Mouse (Mus musculus): ENCODE results near the gene Prdm12. TPM values are rescaled to one million over a fixed set of nuclear protein-coding genes. Genes with fewer than 3 reads are reported as not detected.
"Not testable (repeated sequence)": the region's sequence is repeated elsewhere in the genome, so short reads cannot be mapped to it uniquely, and the experiment has no call there.

Prdm12 gene
- polyA plus RNA-seq, 1 experiment from 2014 or later = not detected

- Histone ChIP-seq H3K9ac (peak within 1 kb of the TSS; percentile 86), H3K4me2 (peak within 1 kb of the TSS; percentile 89), H3K4me1 (ENCODE audit: insufficient read depth) (0 out of 2 replicates have a peak, but pooled peaks cover 2% of the 10 kb centered on the region), H3K27ac (ENCODE audit: low read depth) (peak within 1 kb of the TSS; percentile 74), H3K9me3 (ENCODE audit: low read depth, low read length) (no peaks in the 10 kb centered on the region), H3K36me3 (ENCODE audit: insufficient read depth) (peaks cover 32% of the 10 kb centered on the region), H3K4me3 (ENCODE audit: low read depth, low read length) (peak within 1 kb of the TSS; percentile 83), H3K27me3 (ENCODE audit: insufficient read depth, low read length) (no peaks in the 10 kb centered on the region)
- no peak for TF ChIP-seq CTCF (IDR thresholded peaks at IDR 0.05; ENCODE audit: low read depth)
- 1% methylated on average over 27 of the region's 27 CpGs for WGBS
- ATAC-seq (ENCODE audit: insufficient read depth) (peak; percentile 98), DNase-seq (peak; percentile 98)
Observed at GRCm38 (mm10) chr2:31670551-31671035, 30.8 kb downstream of the Prdm12 start, which contains the start of gene Exosc2. Gene Exosc2 (plus strand): TSS chr2:31670715.

GRCm38 (mm10) chr2:31678641-31679040 is 38.8 kb downstream of the Prdm12 start:
- Histone ChIP-seq H3K9me3 (ENCODE audit: low read depth, low read length) (no peaks in the 10 kb centered on the region), H3K4me1 (ENCODE audit: insufficient read depth) (no peaks in the 10 kb centered on the region), H3K36me3 (ENCODE audit: insufficient read depth) (peaks cover 76% of the 10 kb centered on the region), H3K4me2 (no peak overlapping the region), H3K27me3 (ENCODE audit: insufficient read depth, low read length) (no peaks in the 10 kb centered on the region), H3K4me3 (ENCODE audit: low read depth, low read length) (no peak overlapping the region), H3K27ac (ENCODE audit: low read depth) (no peak overlapping the region), H3K9ac (no peak overlapping the region)
- DNase-seq (no peak), ATAC-seq (ENCODE audit: insufficient read depth) (no peak)
- 91% methylated on average over 6 of the region's 6 CpGs for WGBS
- TF ChIP-seq CTCF (IDR thresholded peaks at IDR 0.05; ENCODE audit: low read depth) = no peak

- peaks cover 50% of the 10 kb centered on the region for H3K36me3 ChIP-seq (ENCODE audit: insufficient read depth)
- 82% methylated on average over 15 of the region's 15 CpGs for WGBS
- not testable (repeated sequence) for H3K4me1 ChIP-seq (ENCODE audit: insufficient read depth); H3K4me2 ChIP-seq; ATAC-seq (ENCODE audit: insufficient read depth); H3K9me3 ChIP-seq (ENCODE audit: low read depth, low read length); H3K27ac ChIP-seq (ENCODE audit: low read depth); H3K27me3 ChIP-seq (ENCODE audit: insufficient read depth, low read length); DNase-seq; H3K4me3 ChIP-seq (ENCODE audit: low read depth, low read length); H3K9ac ChIP-seq
Observed at GRCm38 (mm10) chr2:31681051-31681707, 41.3 kb downstream of the Prdm12 start.

- no peak overlapping the region for H3K4me2 ChIP-seq
- no peak for DNase-seq
- ATAC-seq (ENCODE audit: insufficient read depth) = no peak
- peaks cover 44% of the 10 kb centered on the region for H3K36me3 ChIP-seq (ENCODE audit: insufficient read depth)
- no peaks in the 10 kb centered on the region for H3K4me1 ChIP-seq (ENCODE audit: insufficient read depth)
- H3K4me3 ChIP-seq (ENCODE audit: low read depth, low read length) = no peak overlapping the region
- WGBS = 86% methylated on average over 6 of the region's 6 CpGs
- H3K27me3 ChIP-seq (ENCODE audit: insufficient read depth, low read length) = no peaks in the 10 kb centered on the region
- no peaks in the 10 kb centered on the region for H3K9me3 ChIP-seq (ENCODE audit: low read depth, low read length)
- H3K9ac ChIP-seq = no peak overlapping the region
- no peak for TF ChIP-seq CTCF (IDR thresholded peaks at IDR 0.05; ENCODE audit: low read depth)
- no peak overlapping the region for H3K27ac ChIP-seq (ENCODE audit: low read depth)
Observed at GRCm38 (mm10) chr2:31681731-31682235, 41.9 kb downstream of the Prdm12 start.

GRCm38 (mm10) chr2:31683666-31684065 is 43.8 kb downstream of the Prdm12 start:
- H3K9ac ChIP-seq = no peak overlapping the region
- no peaks in the 10 kb centered on the region for H3K27me3 ChIP-seq (ENCODE audit: insufficient read depth, low read length)
- peaks cover 27% of the 10 kb centered on the region for H3K36me3 ChIP-seq (ENCODE audit: insufficient read depth)
- 23% methylated on average over 2 of the region's 2 CpGs for WGBS
- H3K4me2 ChIP-seq = no peak overlapping the region
- no peak overlapping the region for H3K4me3 ChIP-seq (ENCODE audit: low read depth, low read length)
- ATAC-seq (ENCODE audit: insufficient read depth) = no peak
- peak; percentile 91 for DNase-seq
- H3K4me1 ChIP-seq (ENCODE audit: insufficient read depth) = no peaks in the 10 kb centered on the region
- H3K9me3 ChIP-seq (ENCODE audit: low read depth, low read length) = no peaks in the 10 kb centered on the region
- no peak overlapping the region for H3K27ac ChIP-seq (ENCODE audit: low read depth)
- peak; percentile 78 for TF ChIP-seq CTCF (IDR thresholded peaks at IDR 0.05; ENCODE audit: low read depth)

GRCm38 (mm10) chr2:31688074-31688925 is 48.5 kb downstream of the Prdm12 start, which contains the start of gene Abl1:
Gene Abl1 (plus strand): TSS chr2:31688376.
- H3K27ac ChIP-seq (ENCODE audit: low read depth) = peak within 1 kb of the TSS; percentile 93
- H3K9me3 ChIP-seq (ENCODE audit: low read depth, low read length) = no peaks in the 10 kb centered on the region
- WGBS = under 1% methylated on average over 64 of the region's 64 CpGs
- peak; percentile 52 for TF ChIP-seq CTCF (IDR thresholded peaks at IDR 0.05; ENCODE audit: low read depth)
- H3K4me2 ChIP-seq = peak within 1 kb of the TSS; percentile 82
- 0 out of 2 replicates have a peak, but pooled peaks cover 7% of the 10 kb centered on the region for H3K36me3 ChIP-seq (ENCODE audit: insufficient read depth)
- DNase-seq = peak; percentile 98
- peak within 1 kb of the TSS; percentile 73 for H3K9ac ChIP-seq
- peak; percentile 99 for ATAC-seq (ENCODE audit: insufficient read depth)
- 0 out of 2 replicates have a peak, but pooled peaks cover 3% of the 10 kb centered on the region for H3K4me1 ChIP-seq (ENCODE audit: insufficient read depth)
- H3K27me3 ChIP-seq (ENCODE audit: insufficient read depth, low read length) = no peaks in the 10 kb centered on the region
- peak within 1 kb of the TSS; percentile 98 for H3K4me3 ChIP-seq (ENCODE audit: low read depth, low read length)

Data from lung, embryonic 14.5 days (tissue).